Mouse (Mus musculus) liver, embryonic 16.5 days (tissue): Measurements from ENCODE around the gene Abca13. TPM values are rescaled to one million over a fixed set of nuclear protein-coding genes. Genes with fewer than 3 reads are reported as not detected.
"Not testable (repeated sequence)": the region's sequence is repeated elsewhere in the genome, so short reads cannot be mapped to it uniquely, and the experiment has no call there.

Source experiments
- ATAC-seq: fragments of 200-750 bp; cut with Nextera tagmentation; 2 replicates; pipeline ENCODE4 v1.8.0; 2017; ENCODE audit warnings: low read depth, mild to moderate bottlenecking, moderate number of reproducible peaks, moderate library complexity
- H3K27ac ChIP-seq: fragments of 300-500 bp; sonication (generic); 2 replicates; pipeline ENCODE4 v1.5.1; 2014; ENCODE audit warnings: mild to moderate bottlenecking, low read length
- H3K27me3 ChIP-seq: fragments of 300-500 bp; sonication (generic); 2 replicates; pipeline ENCODE4 v1.6.1; 2014; ENCODE audit warnings: low read depth, low read length, mixed read lengths; ENCODE audit not compliant: control insufficient read depth, insufficient read depth
- H3K36me3 ChIP-seq: fragments of 300-500 bp; sonication (generic); 2 replicates; pipeline ENCODE4 v1.6.1; 2014; ENCODE audit warnings: mild to moderate bottlenecking; ENCODE audit not compliant: control insufficient read depth, insufficient read depth
- H3K4me1 ChIP-seq: fragments of 300-500 bp; sonication (generic); 2 replicates; pipeline ENCODE4 v1.6.1; 2014; ENCODE audit warnings: low read depth, low read length, mixed read lengths; ENCODE audit not compliant: control insufficient read depth
- H3K4me2 ChIP-seq: fragments of 300-500 bp; sonication (generic); 2 replicates; pipeline ENCODE4 v1.6.1; 2014; ENCODE audit warnings: low read depth, low read length, mixed read lengths
- H3K4me3 ChIP-seq: fragments of 300-500 bp; sonication (generic); 2 replicates; pipeline ENCODE4 v1.5.1; 2014; ENCODE audit warnings: low read depth, mild to moderate bottlenecking, low read length
- H3K9ac ChIP-seq: fragments of 300-500 bp; sonication (generic); 2 replicates; pipeline ENCODE4 v1.6.1; 2014; ENCODE audit warnings: low read depth, low read length
- H3K9me3 ChIP-seq: fragments of 300-500 bp; sonication (generic); replicated peaks from 2 replicates; pipeline ENCODE4 v1.6.1; 2016; ENCODE audit warnings: low read length; ENCODE audit not compliant: control insufficient read depth
- WGBS: fragments of 180-500 bp; shearing (Covaris S2); extraction: QIAGEN DNeasy Blood & Tissue Kit; methylation state at CpG from one replicate; pipeline ENCODE4 v1.1.7; 2014; ENCODE audit not compliant: insufficient replicate concordance; 5-methylcytosine and 5-hydroxymethylcytosine counted together
- polyA plus RNA-seq: library from polyadenylated mRNA; unstranded; fragments of >200 nt; fragmentation: Nextera tagmentation; extraction: Ambion mirVana; gene quantifications from 2 replicates; pipeline ENCODE4 v1.2.1, GENCODE M21; 2015

The Abca13 gene
- polyA plus RNA-seq, 1 experiment from 2014 or later, result 0.28 TPM

GRCm38 (mm10) chr11:9317076-9317929 lies 125.6 kb downstream of the Abca13 start:
- no peak overlapping the region for H3K4me2 ChIP-seq
- no peaks in the 10 kb centered on the region for H3K36me3 ChIP-seq
- H3K4me1 ChIP-seq, result no peaks in the 10 kb centered on the region
- no peaks in the 10 kb centered on the region for H3K9me3 ChIP-seq
- no peak overlapping the region for H3K9ac ChIP-seq
- no peak for ATAC-seq
- 19% methylated on average over 6 of the region's 6 CpGs for WGBS
- H3K4me3 ChIP-seq, result no peak overlapping the region
- H3K27ac ChIP-seq, result no peak overlapping the region
- H3K27me3 ChIP-seq, result no peaks in the 10 kb centered on the region

- Histone ChIP-seq H3K4me3 (no peak overlapping the region), H3K27ac (no peak overlapping the region), H3K4me2 (no peak overlapping the region), H3K9ac (no peak overlapping the region), H3K9me3 (no peaks in the 10 kb centered on the region), H3K27me3 (no peaks in the 10 kb centered on the region), H3K36me3 (no peaks in the 10 kb centered on the region), H3K4me1 (no peaks in the 10 kb centered on the region)
- 58% methylated on average over 3 of the region's 3 CpGs for WGBS
- no peak for ATAC-seq
These were observed 146.4 kb downstream of the Abca13 start for GRCm38 (mm10) chr11:9338151-9338550.

- no peak overlapping the region for H3K27ac ChIP-seq
- H3K9ac ChIP-seq, result no peak overlapping the region
- H3K36me3 ChIP-seq, result no peaks in the 10 kb centered on the region
- no peak overlapping the region for H3K4me3 ChIP-seq
- H3K4me2 ChIP-seq, result no peak overlapping the region
- H3K4me1 ChIP-seq, result no peaks in the 10 kb centered on the region
- H3K9me3 ChIP-seq, result no peaks in the 10 kb centered on the region
- ATAC-seq, result no peak
- H3K27me3 ChIP-seq, result no peaks in the 10 kb centered on the region
- WGBS, result 35% methylated on average over 3 of the region's 3 CpGs
These were observed 156.0 kb downstream of the Abca13 start for GRCm38 (mm10) chr11:9347724-9348123.

GRCm38 (mm10) chr11:9373160-9373559 lies 181.4 kb downstream of the Abca13 start:
- no peaks in the 10 kb centered on the region for H3K9me3 ChIP-seq
- H3K4me1 ChIP-seq, result no peaks in the 10 kb centered on the region
- H3K4me2 ChIP-seq, result no peak overlapping the region
- WGBS, result 19% methylated on average over 5 of the region's 5 CpGs
- ATAC-seq, result 0 out of 2 replicates have a peak, but pooled peaks have one; percentile 21
- H3K9ac ChIP-seq, result no peak overlapping the region
- H3K27me3 ChIP-seq, result no peaks in the 10 kb centered on the region
- H3K27ac ChIP-seq, result no peak overlapping the region
- H3K4me3 ChIP-seq, result no peak overlapping the region
- no peaks in the 10 kb centered on the region for H3K36me3 ChIP-seq

GRCm38 (mm10) chr11:9374426-9374825 lies 182.7 kb downstream of the Abca13 start:
- ATAC-seq, H3K9me3 ChIP-seq, H3K27me3 ChIP-seq, H3K4me1 ChIP-seq, H3K4me2 ChIP-seq, H3K4me3 ChIP-seq, H3K9ac ChIP-seq, H3K36me3 ChIP-seq, H3K27ac ChIP-seq: not testable (repeated sequence)
- WGBS, result 62% methylated on average over 5 of the region's 5 CpGs

- no peaks in the 10 kb centered on the region for H3K9me3 ChIP-seq
These were observed 196.8 kb downstream of the Abca13 start for GRCm38 (mm10) chr11:9388520-9388919.

GRCm38 (mm10) chr11:9416946-9417345 lies 225.2 kb downstream of the Abca13 start:
- H3K4me1 ChIP-seq, result no peaks in the 10 kb centered on the region
- H3K4me2 ChIP-seq, result no peak overlapping the region
- H3K9ac ChIP-seq, result no peak overlapping the region
- no peak overlapping the region for H3K4me3 ChIP-seq
- H3K9me3 ChIP-seq, result no peaks in the 10 kb centered on the region
- WGBS, result 46% methylated on average over 3 of the region's 3 CpGs
- H3K27ac ChIP-seq, result no peak overlapping the region
- no peak for ATAC-seq
- H3K27me3 ChIP-seq, result no peaks in the 10 kb centered on the region
- H3K36me3 ChIP-seq, result no peaks in the 10 kb centered on the region

More at GRCm38 (mm10) chr11:9388520-9388919, 196.8 kb downstream of the Abca13 start:
- H3K4me2 ChIP-seq, result no peak overlapping the region
- no peaks in the 10 kb centered on the region for H3K36me3 ChIP-seq
- H3K27ac ChIP-seq, result no peak overlapping the region
- 49% methylated on average over 1 of the region's 1 CpGs for WGBS
- H3K4me3 ChIP-seq, result no peak overlapping the region
- no peak overlapping the region for H3K9ac ChIP-seq
- ATAC-seq, result no peak
- H3K4me1 ChIP-seq, result no peaks in the 10 kb centered on the region
- no peaks in the 10 kb centered on the region for H3K27me3 ChIP-seq

- H3K4me2 ChIP-seq, result no peak overlapping the region
- no peak overlapping the region for H3K27ac ChIP-seq
- WGBS, result 23% methylated on average over 2 of the region's 2 CpGs
- no peaks in the 10 kb centered on the region for H3K4me1 ChIP-seq
- H3K9ac ChIP-seq, result no peak overlapping the region
- no peak overlapping the region for H3K4me3 ChIP-seq
- no peaks in the 10 kb centered on the region for H3K9me3 ChIP-seq
- no peaks in the 10 kb centered on the region for H3K36me3 ChIP-seq
- no peak for ATAC-seq
- no peaks in the 10 kb centered on the region for H3K27me3 ChIP-seq
These were observed 228.5 kb downstream of the Abca13 start for GRCm38 (mm10) chr11:9420205-9420604.

- Histone ChIP-seq H3K4me1 (no peaks in the 10 kb centered on the region), H3K27me3 (no peaks in the 10 kb centered on the region), H3K4me2 (no peak overlapping the region), H3K4me3 (no peak overlapping the region), H3K9ac (no peak overlapping the region), H3K27ac (no peak overlapping the region), H3K36me3 (no peaks in the 10 kb centered on the region), H3K9me3 (no peaks in the 10 kb centered on the region)
- WGBS, result 55% methylated on average over 3 of the region's 3 CpGs
- ATAC-seq, result no peak
These were observed 235.7 kb downstream of the Abca13 start for GRCm38 (mm10) chr11:9427411-9427810.
